Mouse (Mus musculus) cerebellum, adult 9-10 months (tissue): ENCODE measurements around the gene Prmt3.

Source experiments
- DNase-seq: peaks from one replicate; pipeline ENCODE4 v3.0.0; 2022

Prmt3 gene

GRCm38 (mm10) chr7:49803511-49803910, 25.4 kb downstream of the Prmt3 start:
- no peak for DNase-seq

GRCm38 (mm10) chr7:49804638-49805165, 26.6 kb downstream of the Prmt3 start:
- no peak for DNase-seq

GRCm38 (mm10) chr7:49805618-49806017, 27.5 kb downstream of the Prmt3 start:
- no peak for DNase-seq

GRCm38 (mm10) chr7:49807093-49807682, 29.0 kb downstream of the Prmt3 start:
- no peak for DNase-seq

GRCm38 (mm10) chr7:49807846-49808622, 29.9 kb downstream of the Prmt3 start:
- DNase-seq: no peak

- DNase-seq: no peak
These were observed 31.0 kb downstream of the Prmt3 start for GRCm38 (mm10) chr7:49809100-49809499.

GRCm38 (mm10) chr7:49809562-49809961, 31.4 kb downstream of the Prmt3 start:
- DNase-seq: no peak

- no peak for DNase-seq
These were observed 33.2 kb downstream of the Prmt3 start for GRCm38 (mm10) chr7:49811346-49811745.

- no peak for DNase-seq
These were observed 41.2 kb downstream of the Prmt3 start for GRCm38 (mm10) chr7:49819393-49819792.

- DNase-seq: no peak
These were observed 43.2 kb downstream of the Prmt3 start for GRCm38 (mm10) chr7:49821370-49821769.

GRCm38 (mm10) chr7:49822028-49822427, 43.9 kb downstream of the Prmt3 start:
- DNase-seq: no peak

GRCm38 (mm10) chr7:49823595-49823994, 45.4 kb downstream of the Prmt3 start:
- DNase-seq: no peak

GRCm38 (mm10) chr7:49824043-49824442, 45.9 kb downstream of the Prmt3 start:
- no peak for DNase-seq

GRCm38 (mm10) chr7:49824581-49824980, 46.4 kb downstream of the Prmt3 start:
- DNase-seq: no peak

GRCm38 (mm10) chr7:49825492-49825891, 47.3 kb downstream of the Prmt3 start:
- DNase-seq: no peak

- DNase-seq: no peak
These were observed 49.8 kb downstream of the Prmt3 start for GRCm38 (mm10) chr7:49827920-49828319.

- DNase-seq: no peak
These were observed 64.5 kb downstream of the Prmt3 start for GRCm38 (mm10) chr7:49842366-49843282.

GRCm38 (mm10) chr7:49843304-49843933, 65.3 kb downstream of the Prmt3 start:
- no peak for DNase-seq

- DNase-seq: no peak
These were observed 69.8 kb downstream of the Prmt3 start for GRCm38 (mm10) chr7:49847939-49848338.

- no peak for DNase-seq
These were observed 75.4 kb downstream of the Prmt3 start for GRCm38 (mm10) chr7:49853342-49854181.

GRCm38 (mm10) chr7:49857347-49857746, 79.2 kb downstream of the Prmt3 start:
- DNase-seq: no peak

- no peak for DNase-seq
These were observed 80.1 kb downstream of the Prmt3 start for GRCm38 (mm10) chr7:49858257-49858656.
